Mouse (Mus musculus) T-helper 2 cell (primary cell): ENCODE measurements around the gene Sfmbt2.

Experiments used
- in situ Hi-C: fragments of 300-600 bp; cut with MboI, MseI; formaldehyde crosslinking; loops from one replicate; pipeline ENCODE4 v1.15.1; 2025; ENCODE audit warnings: high pct_unique_total_duplicates

Gene Sfmbt2

GRCm38 (mm10) chr2:10370176-10370575, at the start of gene Sfmbt2:
Gene Sfmbt2, plus strand, starts transcription at chr2:10370510.
- in situ Hi-C loops = loop anchor here (10.0 kb wide), 1 partner anchor 1255 kb away; the partner anchor contains the start of gene Gm17490

GRCm38 (mm10) chr2:10321093-10321492, 49.2 kb upstream of the Sfmbt2 start:
- in situ Hi-C loops = no loop called here

GRCm38 (mm10) chr2:10323173-10323572, 47.1 kb upstream of the Sfmbt2 start:
- in situ Hi-C loops = no loop called here

GRCm38 (mm10) chr2:10324980-10325379, 45.3 kb upstream of the Sfmbt2 start:
- in situ Hi-C loops = no loop called here

- in situ Hi-C loops = no loop called here
Measured at GRCm38 (mm10) chr2:10330216-10330615, 40.1 kb upstream of the Sfmbt2 start.

- in situ Hi-C loops = no loop called here
Measured at GRCm38 (mm10) chr2:10334299-10334698, 36.0 kb upstream of the Sfmbt2 start.

GRCm38 (mm10) chr2:10335037-10335608, 35.2 kb upstream of the Sfmbt2 start:
- in situ Hi-C loops = no loop called here

- in situ Hi-C loops = loop anchor here (5.0 kb wide), 1 partner anchor 33 kb away; no protein-coding TSS in a partner anchor
Measured at GRCm38 (mm10) chr2:10340022-10340421, 30.3 kb upstream of the Sfmbt2 start.

GRCm38 (mm10) chr2:10343523-10343922, 26.8 kb upstream of the Sfmbt2 start:
- in situ Hi-C loops = loop anchor here (5.0 kb wide), 1 partner anchor 36 kb away; no protein-coding TSS in a partner anchor

GRCm38 (mm10) chr2:10344073-10344472, 26.2 kb upstream of the Sfmbt2 start:
- in situ Hi-C loops = loop anchor here (5.0 kb wide), 1 partner anchor 37 kb away; no protein-coding TSS in a partner anchor

- in situ Hi-C loops = no loop called here
Measured at GRCm38 (mm10) chr2:10347193-10347592, 23.1 kb upstream of the Sfmbt2 start.

GRCm38 (mm10) chr2:10348036-10348435, 22.3 kb upstream of the Sfmbt2 start:
- in situ Hi-C loops = no loop called here

GRCm38 (mm10) chr2:10350266-10350810, 20.0 kb upstream of the Sfmbt2 start:
- in situ Hi-C loops = no loop called here

GRCm38 (mm10) chr2:10351125-10351524, 19.2 kb upstream of the Sfmbt2 start:
- in situ Hi-C loops = no loop called here

GRCm38 (mm10) chr2:10352887-10353286, 17.4 kb upstream of the Sfmbt2 start:
- in situ Hi-C loops = no loop called here

GRCm38 (mm10) chr2:10353889-10354288, 16.4 kb upstream of the Sfmbt2 start:
- in situ Hi-C loops = no loop called here

GRCm38 (mm10) chr2:10359861-10360260, 10.4 kb upstream of the Sfmbt2 start:
- in situ Hi-C loops = no loop called here

GRCm38 (mm10) chr2:10365081-10365480, 5.2 kb upstream of the Sfmbt2 start:
- in situ Hi-C loops = no loop called here

GRCm38 (mm10) chr2:10366284-10366683, 4.0 kb upstream of the Sfmbt2 start:
- in situ Hi-C loops = no loop called here

- in situ Hi-C loops = loop anchor here (10.0 kb wide), 1 partner anchor 1255 kb away; the partner anchor contains the start of gene Gm17490
Measured at GRCm38 (mm10) chr2:10369676-10370075, 634 bp upstream of the Sfmbt2 start.

- in situ Hi-C loops = loop anchor here (10.0 kb wide), 1 partner anchor 1254 kb away; the partner anchor contains the start of gene Gm17490
Measured at GRCm38 (mm10) chr2:10370687-10371458, 563 bp downstream of the Sfmbt2 start.

GRCm38 (mm10) chr2:10371459-10371817, 1.1 kb downstream of the Sfmbt2 start:
- in situ Hi-C loops = loop anchor here (10.0 kb wide), 1 partner anchor 1253 kb away; the partner anchor contains the start of gene Gm17490
